Mouse (Mus musculus) gastrocnemius, adult 8-10 months (tissue): Measurements from ENCODE around the gene Usp44. TPM values are rescaled to one million over a fixed set of nuclear protein-coding genes. Genes with fewer than 3 reads are reported as not detected.

ENCODE experiments used
- total RNA-seq, 4 experiments: library from RNA; stranded (reverse); gene quantifications; 2 replicates each; pipeline ENCODE4 v1.2.4; 2022

Usp44 gene
- total RNA-seq, 4 experiments from 2014 or later, result 0.34 to 0.67 (median 0.48) TPM; not detected in 1

Other genes starting within 250 kb of the Usp44 start
- 10 to 100 TPM in 1 of 4 experiments, 1 to 10 TPM in 3; 6.2 to 10.4 (median 7.7) TPM for gene Snrpf, start 241.8 kb upstream of the Usp44 start, total RNA-seq
- gene Ntn4, start 190.9 kb upstream of the Usp44 start, total RNA-seq, result 1 to 10 TPM; 4.6 to 7.7 (median 6.2) TPM
- gene Metap2, start 65.5 kb downstream of the Usp44 start, total RNA-seq, result 100 to 1,000 TPM; 123 to 209 (median 165) TPM
- 10 to 100 TPM; 55.6 to 63.1 (median 60.1) TPM for gene Vezt, start 204.3 kb downstream of the Usp44 start, total RNA-seq
- gene Fgd6, start 204.4 kb downstream of the Usp44 start, total RNA-seq, result 1 to 10 TPM; 2.6 to 3.2 (median 2.8) TPM